Mouse (Mus musculus): ENCODE data around the gene Chat. TPM values are rescaled to one million over a fixed set of nuclear protein-coding genes. Genes with fewer than 3 reads are reported as not detected.
A peak's percentile ranks its signal among the peaks of the same experiment; 100 is the strongest.

The Chat gene
- not detected in 2 replicates for polyA plus RNA-seq (2012; ENCODE audit: insufficient read depth, low replicate concordance)

GRCm38 (mm10) chr14:32465889-32466288 is at the start of gene Chat:
Gene Chat, minus strand, starts transcription at chr14:32465989.
- TF ChIP-seq FLI1 (IDR thresholded peaks at IDR 0.05; ENCODE audit: low read length) = no peak
- no peak for TF ChIP-seq GATA1 (IDR thresholded peaks at IDR 0.05; ENCODE audit: borderline replicate concordance, low read length)
- peaks cover 21% of the 10 kb centered on the region for H3K4me1 ChIP-seq
- peaks cover 12% of the 10 kb centered on the region; the same call in 1 of the 2 replicates for H3K9me3 ChIP-seq
- H3K4me3 ChIP-seq (replicated peaks) = no peak within 1 kb of the TSS
- H3K36me3 ChIP-seq (replicated peaks; ENCODE audit: low read length) = no peaks in the 10 kb centered on the region
- H3K27me3 ChIP-seq (replicated peaks) = peaks cover 82% of the 10 kb centered on the region

DNA sequence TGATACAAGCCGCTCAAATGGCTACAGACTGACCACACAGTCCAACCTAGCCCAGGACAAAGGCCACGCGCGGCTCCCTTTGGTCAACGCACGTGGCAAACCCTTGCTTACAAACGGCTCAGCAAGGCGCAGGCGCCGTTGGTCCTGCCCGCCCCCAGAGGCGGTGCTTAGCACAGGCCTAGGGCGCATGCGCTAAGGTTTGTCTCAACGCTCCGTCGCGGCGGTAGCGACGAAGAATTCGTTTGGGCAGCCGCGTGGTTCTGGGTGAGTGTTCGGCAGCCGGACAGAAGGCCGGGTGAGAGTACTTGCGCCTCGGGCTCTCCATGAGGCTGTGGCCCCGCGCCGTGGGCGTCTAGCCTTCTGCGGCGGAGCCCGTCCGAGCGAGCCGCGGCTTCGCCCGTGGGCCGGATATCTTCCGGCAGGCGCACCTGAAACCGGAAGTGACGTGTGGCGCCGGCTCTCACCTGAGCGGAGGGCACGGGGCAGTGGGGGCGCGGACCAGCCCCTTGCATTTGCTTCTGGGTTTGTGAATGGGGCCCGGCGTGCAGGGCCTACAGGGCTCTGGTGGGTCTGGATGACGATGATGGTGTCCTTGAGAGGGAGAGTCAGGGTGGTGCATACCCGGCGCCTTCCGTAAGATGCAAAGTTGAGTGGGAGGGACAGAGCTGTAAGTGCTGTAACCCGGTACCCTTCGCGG is 47.7 kb upstream of the Chat start, which contains the start of gene Ercc6:
TSS of gene Ercc6 (plus strand) at position 186 of the 697 bp plus-strand sequence.
- TF ChIP-seq FLI1 (IDR thresholded peaks at IDR 0.05; ENCODE audit: low read length) (peak; percentile 39; the same call in 1 of the 2 replicates), GATA1 (IDR thresholded peaks at IDR 0.05; ENCODE audit: borderline replicate concordance, low read length) (no peak)
- Histone ChIP-seq H3K4me1 (peaks cover 74% of the 10 kb centered on the region), H3K9me3 (no peaks in the 10 kb centered on the region), H3K27me3 (replicated peaks) (no peaks in the 10 kb centered on the region), H3K4me3 (replicated peaks) (peak within 1 kb of the TSS; percentile 98), H3K36me3 (replicated peaks; ENCODE audit: low read length) (peaks cover 31% of the 10 kb centered on the region)

DNA sequence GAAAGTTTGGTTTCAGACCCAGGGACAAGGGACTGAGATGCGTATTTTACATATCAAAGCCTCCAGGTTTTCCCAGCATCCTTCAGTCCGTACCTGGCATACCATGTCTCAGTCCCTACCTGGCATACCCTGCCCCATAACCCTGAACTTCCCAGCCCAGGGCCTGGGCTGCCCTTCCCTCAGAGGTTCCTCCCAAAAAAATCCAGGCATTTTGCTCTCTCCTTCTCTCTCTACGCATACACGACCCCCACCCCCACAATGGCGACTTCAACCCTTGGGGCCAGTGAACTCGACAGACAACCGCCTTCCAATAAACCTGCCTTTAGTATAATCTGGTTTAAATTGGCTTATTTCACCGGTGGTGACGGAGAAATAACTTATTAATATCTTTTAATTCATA is 47.1 kb upstream of the Chat start:
- TF ChIP-seq GATA1 (IDR thresholded peaks at IDR 0.05; ENCODE audit: borderline replicate concordance, low read length) (no peak), FLI1 (IDR thresholded peaks at IDR 0.05; ENCODE audit: low read length) (no peak)
- peaks cover 80% of the 10 kb centered on the region for H3K4me1 ChIP-seq
- H3K27me3 ChIP-seq (replicated peaks) = no peaks in the 10 kb centered on the region
- peak overlapping the region; percentile 98 for H3K4me3 ChIP-seq (replicated peaks)
- peaks cover 26% of the 10 kb centered on the region for H3K36me3 ChIP-seq (replicated peaks; ENCODE audit: low read length)
- no peaks in the 10 kb centered on the region for H3K9me3 ChIP-seq

GRCm38 (mm10) chr14:32509443-32509961 is 43.7 kb upstream of the Chat start:
- Histone ChIP-seq H3K4me1 (peaks cover 79% of the 10 kb centered on the region), H3K27me3 (replicated peaks) (no peaks in the 10 kb centered on the region), H3K4me3 (replicated peaks) (no peak overlapping the region), H3K9me3 (no peaks in the 10 kb centered on the region), H3K36me3 (replicated peaks; ENCODE audit: low read length) (no peaks in the 10 kb centered on the region)
- TF ChIP-seq FLI1 (IDR thresholded peaks at IDR 0.05; ENCODE audit: low read length) = no peak
- no peak for TF ChIP-seq GATA1 (IDR thresholded peaks at IDR 0.05; ENCODE audit: borderline replicate concordance, low read length)

DNA sequence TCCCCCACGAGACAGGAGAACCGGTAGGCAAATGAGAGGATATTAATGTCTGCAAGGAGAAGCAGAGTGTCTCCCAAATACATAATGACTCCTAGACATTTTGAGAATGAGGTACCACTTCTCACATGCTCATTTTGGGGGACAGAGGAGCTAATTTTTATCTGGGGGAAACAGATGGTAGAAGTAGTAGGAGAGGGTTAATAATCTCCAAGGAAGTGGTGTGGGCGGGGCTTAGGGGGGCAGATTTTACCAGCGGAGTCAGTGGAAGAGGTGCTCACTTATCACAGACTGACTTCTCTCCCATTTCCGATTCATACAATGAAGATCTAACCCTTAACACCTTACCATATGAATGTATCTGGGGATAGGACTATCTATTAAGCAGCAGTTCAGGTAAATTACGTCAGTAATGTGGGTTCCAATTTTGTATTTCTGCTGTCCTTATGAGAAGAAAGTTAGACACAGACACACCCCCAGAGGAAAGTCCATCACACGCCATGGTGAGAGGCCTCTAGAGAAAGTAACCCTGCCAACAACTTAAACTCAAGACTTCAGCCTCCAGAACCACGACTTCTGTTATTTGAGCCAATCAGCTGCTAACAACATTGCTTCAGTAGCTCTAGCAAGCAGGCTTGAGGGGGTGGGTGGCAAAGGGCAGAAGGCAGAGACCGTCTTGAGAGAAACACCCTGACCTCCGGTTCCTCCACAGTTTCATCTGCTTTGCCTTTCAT is 42.5 kb upstream of the Chat start:
- Histone ChIP-seq H3K4me1 (peaks cover 83% of the 10 kb centered on the region), H3K4me3 (replicated peaks) (peak overlapping the region; percentile 44)
- TF ChIP-seq FLI1 (IDR thresholded peaks at IDR 0.05; ENCODE audit: low read length) (no peak), GATA1 (IDR thresholded peaks at IDR 0.05; ENCODE audit: borderline replicate concordance, low read length) (no peak)

DNA sequence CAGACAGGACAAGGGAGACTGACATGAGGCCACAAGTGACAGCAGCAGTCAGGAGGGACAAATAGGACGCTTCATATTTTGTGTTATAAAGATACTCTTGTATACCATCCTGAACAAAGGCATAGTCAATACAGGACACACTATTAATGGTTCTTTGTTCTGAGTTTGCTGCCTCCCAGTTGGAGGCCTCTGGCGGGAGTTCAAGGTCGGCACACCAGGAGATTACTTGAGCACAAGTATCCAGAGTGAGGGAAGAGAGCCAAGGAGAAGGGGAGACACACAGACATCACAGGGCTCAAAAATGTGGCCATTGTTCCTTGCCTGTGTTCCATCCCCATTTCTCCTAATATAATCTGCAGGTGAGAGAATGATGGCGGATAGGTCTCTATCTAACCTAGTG is 41.4 kb upstream of the Chat start:
- TF ChIP-seq GATA1 (IDR thresholded peaks at IDR 0.05; ENCODE audit: borderline replicate concordance, low read length) (no peak), FLI1 (IDR thresholded peaks at IDR 0.05; ENCODE audit: low read length) (no peak)
- Histone ChIP-seq H3K27me3 (replicated peaks) (no peaks in the 10 kb centered on the region), H3K36me3 (replicated peaks; ENCODE audit: low read length) (no peaks in the 10 kb centered on the region), H3K4me1 (peaks cover 82% of the 10 kb centered on the region), H3K4me3 (replicated peaks) (no peak overlapping the region), H3K9me3 (no peaks in the 10 kb centered on the region)

More for the DNA sequence above, 42.5 kb upstream of the Chat start:
- H3K9me3 ChIP-seq = no peaks in the 10 kb centered on the region
- H3K36me3 ChIP-seq (replicated peaks; ENCODE audit: low read length) = no peaks in the 10 kb centered on the region
- H3K27me3 ChIP-seq (replicated peaks) = no peaks in the 10 kb centered on the region

DNA sequence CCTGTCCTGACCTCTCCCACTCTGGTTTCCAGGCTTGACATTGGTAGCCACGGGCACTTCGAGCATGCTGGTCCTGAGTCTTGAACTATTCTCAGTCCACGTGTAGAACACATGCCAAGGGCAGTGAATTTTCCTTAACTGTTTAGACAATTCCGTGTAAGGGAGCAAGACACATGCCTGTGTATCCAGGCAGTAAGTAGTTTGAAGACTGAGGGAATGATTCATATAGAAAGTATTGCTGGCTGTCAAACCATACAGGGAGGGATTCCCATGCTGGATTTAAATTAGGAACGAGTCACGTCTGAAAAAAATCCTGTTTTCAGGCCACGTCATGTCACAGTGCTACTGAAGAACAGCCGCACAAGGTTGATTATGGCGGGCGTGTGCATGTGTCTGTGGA is 40.5 kb upstream of the Chat start:
- no peaks in the 10 kb centered on the region for H3K36me3 ChIP-seq (replicated peaks; ENCODE audit: low read length)
- H3K9me3 ChIP-seq = no peaks in the 10 kb centered on the region
- no peaks in the 10 kb centered on the region for H3K27me3 ChIP-seq (replicated peaks)
- no peak overlapping the region for H3K4me3 ChIP-seq (replicated peaks)
- H3K4me1 ChIP-seq = peaks cover 79% of the 10 kb centered on the region
- TF ChIP-seq GATA1 (IDR thresholded peaks at IDR 0.05; ENCODE audit: borderline replicate concordance, low read length) = no peak
- no peak for TF ChIP-seq FLI1 (IDR thresholded peaks at IDR 0.05; ENCODE audit: low read length)

GRCm38 (mm10) chr14:32503897-32504296 is 38.1 kb upstream of the Chat start:
- Histone ChIP-seq H3K4me3 (replicated peaks) (no peak overlapping the region), H3K27me3 (replicated peaks) (peaks cover 2% of the 10 kb centered on the region), H3K36me3 (replicated peaks; ENCODE audit: low read length) (no peaks in the 10 kb centered on the region), H3K4me1 (peaks cover 76% of the 10 kb centered on the region), H3K9me3 (no peaks in the 10 kb centered on the region)
- TF ChIP-seq FLI1 (IDR thresholded peaks at IDR 0.05; ENCODE audit: low read length) (no peak), GATA1 (IDR thresholded peaks at IDR 0.05; ENCODE audit: borderline replicate concordance, low read length) (no peak)

DNA sequence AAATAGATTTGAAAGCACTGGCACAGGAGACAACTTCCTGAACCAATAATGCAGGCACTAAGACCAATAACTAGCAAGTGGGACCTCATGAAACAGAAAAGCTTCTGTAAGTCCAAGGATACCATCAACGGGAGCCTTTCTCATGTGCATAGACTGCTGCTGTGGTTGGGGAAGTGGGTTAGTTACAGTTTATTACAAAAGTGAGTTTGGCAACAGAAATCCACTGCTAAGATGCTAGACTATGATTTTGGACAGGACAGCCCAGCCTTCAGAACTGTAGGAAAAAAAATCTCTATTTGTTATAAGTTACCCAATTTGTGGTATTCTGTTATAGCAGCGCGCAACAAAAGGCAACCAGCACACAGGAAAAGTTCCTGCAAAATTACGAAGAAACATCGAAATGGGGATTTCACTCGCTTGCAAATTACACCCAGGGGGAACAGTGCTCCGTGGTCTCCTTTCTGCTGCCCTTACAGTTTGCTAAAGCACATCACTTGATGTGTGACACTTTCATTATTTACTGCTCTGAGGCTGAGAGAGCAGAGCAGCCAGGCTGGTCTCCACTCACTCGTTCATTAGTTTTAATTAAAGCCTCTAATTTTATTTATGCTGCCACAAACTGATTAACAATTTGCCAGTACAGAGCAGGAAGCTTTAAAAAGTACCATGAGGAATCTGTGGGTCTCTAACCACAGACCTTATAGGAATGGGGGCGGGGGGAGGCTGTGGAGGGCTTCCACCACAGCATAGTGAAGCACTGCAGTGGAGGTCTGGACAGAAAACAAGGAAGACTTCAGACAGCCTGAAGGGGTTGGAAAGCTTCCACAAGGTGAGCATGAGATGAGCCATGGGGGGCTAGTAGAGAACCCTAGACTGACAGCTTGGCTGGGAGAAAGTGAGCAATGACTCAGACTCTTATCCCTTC is 37.2 kb upstream of the Chat start:
- peaks cover 2% of the 10 kb centered on the region for H3K27me3 ChIP-seq (replicated peaks)
- TF ChIP-seq FLI1 (IDR thresholded peaks at IDR 0.05; ENCODE audit: low read length) (no peak), GATA1 (IDR thresholded peaks at IDR 0.05; ENCODE audit: borderline replicate concordance, low read length) (no peak)

More for the DNA sequence above, 37.2 kb upstream of the Chat start:
- Histone ChIP-seq H3K36me3 (replicated peaks; ENCODE audit: low read length) (no peaks in the 10 kb centered on the region), H3K4me3 (replicated peaks) (no peak overlapping the region), H3K9me3 (no peaks in the 10 kb centered on the region), H3K4me1 (peaks cover 69% of the 10 kb centered on the region)

Measured in megakaryocyte, embryonic 14.5 days (primary cell).